Mouse (Mus musculus) bone marrow macrophage, adult 2 months (primary cell): ENCODE results near the gene Rims4. TPM values are rescaled to one million over a fixed set of nuclear protein-coding genes. Genes with fewer than 3 reads are reported as not detected.

Source experiments
- H3K27ac ChIP-seq: 2 replicates; pipeline ENCODE4 v1.5.1; 2012; ENCODE audit warnings: low read depth, low read length; ENCODE audit not compliant: insufficient read depth
- H3K4me1 ChIP-seq: 2 replicates; pipeline ENCODE4 v1.6.1; 2012; ENCODE audit warnings: low read length; ENCODE audit not compliant: control insufficient read depth, insufficient read depth
- H3K4me3 ChIP-seq: 2 replicates; pipeline ENCODE4 v1.5.1; 2012; ENCODE audit warnings: mild to moderate bottlenecking, low read length, moderate library complexity; ENCODE audit not compliant: insufficient read depth
- CTCF ChIP-seq: IDR thresholded peaks from 2 replicates; pipeline ENCODE4 v1.5.1; 2012; ENCODE audit warnings: low read depth, mild to moderate bottlenecking, low read length, moderate library complexity
- POLR2A ChIP-seq: IDR thresholded peaks from 2 replicates; pipeline ENCODE4 v1.6.1; 2012; ENCODE audit warnings: mild to moderate bottlenecking, low read depth, low read length, borderline replicate concordance
- polyA plus RNA-seq: library from polyadenylated mRNA; stranded (reverse); fragments of >200 nt; gene quantifications from 2 replicates; pipeline ENCODE4 v1.2.4, GENCODE M21; 2012; ENCODE audit not compliant: missing spikeins, insufficient read depth, insufficient read length

Gene Rims4
- polyA plus RNA-seq, 1 experiment: not detected

DNA sequence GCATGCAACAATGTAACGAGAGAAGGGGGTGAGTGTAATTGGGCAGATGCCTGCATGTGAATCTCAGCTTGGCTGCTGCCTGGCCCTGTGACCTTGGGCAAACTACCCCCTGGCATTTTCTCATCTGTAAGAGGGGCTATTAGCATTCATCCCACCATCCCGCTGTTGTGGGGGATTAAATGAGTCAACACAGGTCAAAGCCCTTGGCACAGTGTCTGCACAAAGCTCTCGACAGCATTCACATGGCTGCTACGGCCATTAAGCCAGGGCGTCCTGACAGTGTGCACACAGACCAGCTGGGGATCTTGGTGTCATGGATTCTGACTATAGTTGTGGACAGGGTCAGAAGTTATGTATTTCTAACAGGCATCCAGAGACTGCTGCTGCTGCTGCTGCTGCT lies 43.6 kb downstream of the Rims4 start:
- Histone ChIP-seq H3K4me1 (no peaks in the 10 kb centered on the region), H3K27ac (no peak overlapping the region), H3K4me3 (no peak overlapping the region)
- TF ChIP-seq POLR2A (no peak), CTCF (no peak)

DNA sequence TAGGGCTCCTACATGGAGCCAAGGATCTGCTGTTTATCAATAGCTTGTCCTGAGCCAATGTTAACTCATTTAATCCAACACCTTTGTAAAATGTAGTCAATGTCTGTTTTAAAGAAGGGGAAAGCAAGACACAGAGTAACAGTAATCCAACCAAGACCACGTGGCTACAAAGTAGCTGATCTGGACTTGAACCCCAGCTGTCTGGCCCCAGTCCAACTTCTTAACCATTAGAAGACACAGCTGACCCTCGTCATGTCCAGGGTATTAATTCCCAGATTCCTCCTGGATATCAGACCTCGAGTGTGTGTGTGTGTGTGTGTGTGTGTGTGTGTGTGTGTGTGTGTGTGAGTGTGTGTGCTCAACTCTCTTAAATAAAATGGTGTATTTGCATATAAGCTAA lies 46.6 kb downstream of the Rims4 start:
- no peaks in the 10 kb centered on the region for H3K4me1 ChIP-seq
- no peak for TF ChIP-seq POLR2A
- no peak for TF ChIP-seq CTCF
- H3K27ac ChIP-seq: no peak overlapping the region
- H3K4me3 ChIP-seq: no peak overlapping the region

DNA sequence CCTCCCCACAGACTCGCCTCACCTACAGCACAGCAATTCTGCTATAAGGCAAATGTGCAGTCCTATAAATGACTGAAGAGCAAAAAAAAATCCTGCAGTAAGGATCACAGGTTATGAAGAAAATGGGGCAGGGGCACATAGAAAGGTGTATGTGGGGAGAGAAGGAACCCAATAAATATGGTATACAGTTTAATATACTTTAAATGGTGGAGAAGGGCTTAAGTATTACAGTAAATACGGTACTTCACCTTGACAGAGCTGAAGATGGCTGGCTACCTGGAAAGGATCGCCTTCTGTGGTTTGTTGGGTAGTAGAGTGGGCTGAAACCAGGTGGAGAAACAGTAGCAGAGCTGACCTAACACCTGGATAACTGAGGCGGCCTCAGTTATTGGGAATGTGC lies 47.2 kb downstream of the Rims4 start:
- Histone ChIP-seq H3K27ac (no peak overlapping the region), H3K4me3 (no peak overlapping the region), H3K4me1 (no peaks in the 10 kb centered on the region)
- TF ChIP-seq CTCF (no peak), POLR2A (no peak)

DNA sequence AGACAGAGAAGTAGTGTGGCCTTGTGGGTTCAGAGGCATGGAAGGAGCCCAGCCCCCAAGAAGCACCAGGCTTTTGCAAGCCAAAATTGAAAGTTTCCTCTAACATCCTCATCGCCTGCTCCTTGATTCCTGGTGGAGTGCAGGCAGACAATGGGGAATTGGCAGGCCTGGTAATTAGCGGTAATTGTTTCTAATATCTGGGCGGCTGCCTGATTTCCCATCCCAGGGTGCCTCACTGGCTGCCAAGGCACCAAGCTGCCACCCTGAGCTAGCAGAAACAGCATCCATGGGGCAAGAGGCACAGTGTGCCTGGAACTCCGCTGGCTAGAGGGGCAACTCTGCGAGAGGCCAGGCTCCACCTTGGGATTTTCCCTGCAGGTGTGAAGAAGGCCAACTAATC lies 48.7 kb downstream of the Rims4 start:
- Histone ChIP-seq H3K4me3 (no peak overlapping the region), H3K4me1 (no peaks in the 10 kb centered on the region), H3K27ac (no peak overlapping the region)
- no peak for TF ChIP-seq POLR2A
- no peak for TF ChIP-seq CTCF

DNA sequence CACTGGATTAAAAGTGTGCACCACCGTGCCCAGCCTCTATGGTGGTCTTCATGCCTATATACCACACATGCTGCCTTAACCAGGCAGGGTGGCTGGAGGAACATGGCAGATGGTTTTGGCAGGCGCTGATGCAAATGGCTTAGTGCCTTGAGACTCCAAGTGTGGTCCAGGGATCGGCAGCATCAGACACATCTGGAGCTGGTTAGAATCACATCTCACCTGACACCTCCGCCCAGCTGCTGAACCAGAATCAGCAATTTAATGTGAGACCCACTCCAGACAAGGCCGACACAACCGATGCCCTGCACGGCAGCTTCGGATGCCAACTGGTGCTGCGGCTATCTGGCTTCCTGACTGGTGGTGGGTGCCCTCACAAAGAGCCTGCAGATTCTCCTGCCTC lies 52.4 kb downstream of the Rims4 start:
- Histone ChIP-seq H3K4me1 (no peaks in the 10 kb centered on the region), H3K27ac (no peak overlapping the region), H3K4me3 (no peak overlapping the region)
- TF ChIP-seq CTCF (no peak), POLR2A (no peak)

DNA sequence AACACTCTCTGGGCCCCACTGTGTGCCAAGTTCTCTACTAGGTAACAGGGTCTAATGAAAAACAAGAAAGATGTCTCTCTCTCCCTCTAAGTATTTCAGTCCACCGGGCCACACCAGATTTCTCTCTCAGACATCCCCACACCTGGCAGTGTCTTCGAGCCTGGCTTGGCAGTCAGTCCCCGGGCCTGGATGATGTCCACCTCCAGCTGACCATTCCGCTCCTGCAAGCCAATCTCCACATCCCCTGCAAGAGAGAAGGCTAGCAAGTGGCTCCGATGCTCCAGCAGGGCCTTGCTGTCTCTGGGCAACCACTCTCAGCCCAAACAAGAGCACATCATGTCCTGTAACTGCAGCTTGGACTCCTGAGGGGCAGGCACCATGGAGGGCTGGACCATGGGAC lies 53.2 kb downstream of the Rims4 start:
- Histone ChIP-seq H3K4me3 (no peak overlapping the region), H3K27ac (no peak overlapping the region), H3K4me1 (no peaks in the 10 kb centered on the region)
- TF ChIP-seq CTCF (no peak), POLR2A (no peak)

DNA sequence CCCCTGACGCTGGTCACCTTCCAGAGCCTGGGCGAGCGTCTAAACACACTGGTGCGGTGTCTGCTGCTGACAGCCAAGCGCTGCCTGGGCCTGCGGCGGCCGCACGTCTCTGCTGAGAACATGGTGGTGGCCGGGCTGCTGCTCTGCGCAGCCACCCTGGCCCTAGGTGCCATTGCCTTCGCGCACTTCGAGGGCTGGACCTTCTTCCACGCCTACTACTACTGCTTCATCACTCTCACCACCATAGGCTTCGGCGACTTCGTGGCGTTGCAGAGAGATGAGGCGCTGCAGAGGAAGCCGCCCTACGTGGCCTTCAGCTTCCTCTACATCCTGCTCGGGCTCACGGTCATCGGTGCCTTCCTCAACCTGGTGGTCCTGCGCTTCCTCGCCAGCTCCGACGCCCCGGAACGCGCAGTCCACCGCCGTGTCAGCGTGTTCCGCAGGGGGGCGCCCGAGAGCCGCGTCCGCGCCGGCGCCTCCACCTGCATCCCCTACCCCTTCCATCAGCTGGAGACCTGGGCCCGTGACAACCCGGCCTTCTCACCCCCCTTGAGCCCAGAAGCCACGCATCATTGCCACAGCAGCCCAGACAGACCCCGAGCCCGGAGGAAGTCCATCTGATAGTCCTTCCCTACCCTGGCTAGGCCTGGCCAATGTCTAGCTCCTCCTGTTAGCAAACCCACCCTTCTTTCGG lies 60.1 kb downstream of the Rims4 start:
- H3K4me3 ChIP-seq: no peak overlapping the region
- no peak for TF ChIP-seq POLR2A
- peak; percentile 63 for TF ChIP-seq CTCF
- H3K4me1 ChIP-seq: no peaks in the 10 kb centered on the region
- no peak overlapping the region for H3K27ac ChIP-seq

DNA sequence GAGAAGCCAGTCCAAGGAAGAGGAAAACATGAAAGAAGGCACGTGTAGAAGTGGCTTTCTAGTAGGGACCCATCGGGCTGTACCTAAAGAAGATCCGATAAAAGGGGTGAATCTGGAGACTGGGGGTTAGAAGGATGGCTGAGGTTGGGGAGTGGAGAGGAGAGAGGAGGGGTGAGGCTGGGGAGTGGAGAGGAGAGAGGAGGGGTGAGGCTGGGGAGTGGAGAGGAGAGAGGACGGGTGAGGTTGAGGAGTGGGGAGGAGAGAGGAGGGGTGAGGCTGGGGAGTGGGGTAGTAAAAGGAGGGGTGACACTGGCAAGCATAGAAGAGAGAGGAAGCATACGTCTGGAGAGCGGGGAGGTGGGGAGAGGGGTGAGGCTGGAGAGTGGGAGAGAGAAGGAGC lies 61.2 kb downstream of the Rims4 start:
- H3K4me3 ChIP-seq: no peak overlapping the region
- H3K4me1 ChIP-seq: no peaks in the 10 kb centered on the region
- H3K27ac ChIP-seq: no peak overlapping the region
- no peak for TF ChIP-seq CTCF
- TF ChIP-seq POLR2A: no peak

DNA sequence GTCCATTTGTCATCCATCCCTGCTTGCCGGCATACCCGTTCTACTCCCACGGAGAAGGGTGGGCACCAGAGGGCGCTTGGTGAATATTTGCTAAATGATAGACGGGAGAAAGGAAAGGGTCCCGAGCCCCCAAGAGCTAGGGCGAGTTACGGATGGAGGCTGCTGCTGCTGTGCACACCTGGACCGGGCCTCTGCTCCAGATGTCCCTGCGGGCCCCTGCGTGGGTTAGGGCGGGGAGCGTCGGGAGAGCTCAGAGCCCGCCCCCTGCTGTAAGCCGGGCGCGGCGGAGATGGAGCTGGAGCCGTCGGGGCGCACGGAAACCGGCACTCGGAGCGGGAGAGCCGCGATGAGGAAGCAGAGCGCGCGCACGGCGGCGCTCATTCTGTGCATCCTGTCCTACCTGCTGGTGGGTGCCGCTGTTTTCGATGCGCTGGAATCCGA lies 65.0 kb downstream of the Rims4 start, which contains the start of gene Kcnk15:
Gene Kcnk15, plus strand, starts transcription at position 191 of the 441 bp plus-strand sequence.
- Histone ChIP-seq H3K27ac (no peak within 1 kb of the TSS), H3K4me1 (no peaks in the 10 kb centered on the region), H3K4me3 (no peak within 1 kb of the TSS)
- TF ChIP-seq CTCF (peak; percentile 31; the same call in 1 of the 2 replicates), POLR2A (no peak)

DNA sequence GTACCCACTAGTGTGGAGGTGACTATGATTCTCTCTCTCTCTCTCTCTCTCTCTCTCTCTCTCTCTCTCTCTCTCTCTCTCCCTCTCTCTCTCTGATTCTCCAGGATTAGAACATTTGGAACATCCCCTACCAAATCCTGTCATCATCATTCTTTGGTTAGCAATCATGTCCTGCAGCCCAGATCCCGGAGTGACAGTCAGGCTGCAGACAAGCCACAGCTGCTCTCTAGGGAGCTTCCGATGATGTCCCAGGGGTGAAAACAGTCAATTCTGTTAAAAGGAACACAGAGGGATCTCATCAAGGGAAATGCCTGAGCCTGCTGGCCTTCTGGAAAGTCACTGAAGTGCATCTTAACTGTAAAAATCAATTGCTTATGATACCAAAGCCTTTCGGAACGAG lies 76.4 kb downstream of the Rims4 start:
- Histone ChIP-seq H3K4me3 (no peak overlapping the region), H3K4me1 (no peaks in the 10 kb centered on the region), H3K27ac (no peak overlapping the region)
- TF ChIP-seq POLR2A (no peak), CTCF (no peak)
